Mouse (Mus musculus): ENCODE results near the gene Cntln.
A peak's percentile ranks its signal among the peaks of the same experiment; 100 is the strongest.

Gene Cntln

DNA sequence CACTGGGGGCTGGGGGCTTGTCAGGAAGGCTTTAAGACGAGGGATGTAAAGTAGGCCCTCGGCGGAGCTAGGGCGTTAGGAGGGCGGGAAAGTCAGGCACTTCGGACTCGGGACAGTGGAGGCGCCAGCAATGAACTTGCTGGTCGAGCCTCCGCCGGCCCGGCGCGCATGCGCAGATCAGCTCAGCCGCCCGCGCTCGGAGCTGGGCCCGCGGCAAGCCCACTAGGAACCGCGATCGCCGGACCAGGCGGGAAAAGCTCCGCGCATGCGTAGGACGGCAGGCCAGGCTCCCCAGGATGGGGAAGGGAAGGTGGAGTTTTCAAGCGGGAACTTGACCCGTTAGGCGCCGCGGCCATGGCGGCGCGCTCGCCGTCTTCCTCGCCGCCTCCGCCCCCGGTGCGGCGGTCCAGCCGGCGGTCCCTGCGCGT lies at the start of gene Cntln:
Gene Cntln (plus strand): TSS at position 199 of the 428 bp plus-strand sequence.
- peak; percentile 75 for DNase-seq (ENCODE audit: low read depth, low spot score)

DNA sequence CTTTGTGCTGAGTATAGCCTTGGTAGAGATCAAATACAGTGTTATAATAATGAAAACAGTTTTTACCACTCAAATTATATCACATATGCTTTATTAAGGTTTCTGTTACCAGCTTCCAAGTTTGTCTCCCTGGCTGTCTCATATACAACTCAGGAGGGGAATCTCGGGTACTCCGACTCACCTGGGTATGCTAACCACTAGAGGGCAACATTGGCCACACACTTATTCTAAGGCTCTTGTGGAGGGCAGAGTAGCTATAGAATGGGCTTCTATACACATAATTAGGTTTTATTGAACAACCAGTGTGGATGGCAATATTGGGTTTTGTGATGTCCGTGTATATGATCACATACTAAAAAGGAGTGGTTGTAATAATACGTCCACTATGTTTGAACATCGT lies 47.1 kb upstream of the Cntln start:
- DNase-seq (ENCODE audit: low read depth, low spot score), result peak; percentile 26

DNA sequence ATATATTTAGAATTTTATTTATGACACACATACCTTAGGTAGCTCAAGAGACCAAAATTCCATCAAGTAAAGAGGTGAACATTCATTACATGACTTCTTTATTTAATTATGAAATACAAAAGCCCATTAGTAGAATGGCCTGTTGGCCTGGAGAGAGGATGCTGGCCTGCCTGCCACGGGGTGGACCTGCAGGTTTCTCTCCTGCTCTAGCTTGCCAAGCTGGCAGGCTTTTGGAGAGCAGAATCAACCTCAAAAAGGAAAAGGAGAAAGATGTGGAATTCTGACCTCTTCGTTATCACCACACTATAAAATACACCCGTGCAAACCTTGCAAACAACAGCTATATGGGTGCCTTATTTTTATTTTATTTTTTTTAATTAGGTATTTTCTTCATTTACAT lies 45.6 kb upstream of the Cntln start:
- DNase-seq (ENCODE audit: low read depth, low spot score), result no peak

DNA sequence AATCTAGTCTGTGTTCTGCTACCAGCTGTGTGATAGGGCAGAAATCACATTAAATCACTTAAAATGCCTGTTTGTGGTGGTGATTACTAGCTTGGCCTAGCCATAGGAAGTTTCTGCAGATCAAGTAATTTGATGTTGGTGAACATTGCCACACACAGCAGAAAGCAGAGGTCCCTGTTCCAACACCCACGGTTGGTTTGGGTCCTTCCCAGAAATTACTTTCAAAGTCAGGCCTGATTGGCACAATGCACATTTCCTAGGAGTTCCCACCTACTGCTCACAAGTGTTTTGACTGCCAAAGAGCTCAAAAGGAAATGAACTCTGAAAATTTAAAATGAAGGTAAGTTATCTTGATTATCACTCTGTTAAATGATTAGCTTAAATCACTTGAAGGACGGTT lies 44.6 kb upstream of the Cntln start:
- DNase-seq (ENCODE audit: low read depth, low spot score), result no peak

DNA sequence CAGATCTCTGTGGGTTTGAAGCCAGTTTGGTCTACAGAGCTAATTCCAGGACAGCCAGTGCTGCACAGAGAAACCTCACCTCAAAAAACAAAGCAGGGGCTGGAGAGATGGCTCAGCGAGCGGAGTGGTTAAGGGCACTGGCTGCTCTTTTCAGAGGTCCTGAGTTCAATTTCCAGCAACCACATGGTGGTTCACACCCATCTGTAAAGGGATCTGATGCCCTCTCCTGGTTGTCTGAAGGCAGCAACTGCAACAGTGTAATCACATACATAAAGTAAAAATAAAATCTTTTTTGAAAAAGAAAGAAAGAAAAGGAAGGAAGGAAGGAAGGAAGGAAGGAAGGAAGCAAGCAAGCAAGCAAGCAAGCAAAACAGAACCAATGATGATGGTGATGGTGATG lies 26.5 kb upstream of the Cntln start:
- DNase-seq (ENCODE audit: low read depth, low spot score), result no peak

DNA sequence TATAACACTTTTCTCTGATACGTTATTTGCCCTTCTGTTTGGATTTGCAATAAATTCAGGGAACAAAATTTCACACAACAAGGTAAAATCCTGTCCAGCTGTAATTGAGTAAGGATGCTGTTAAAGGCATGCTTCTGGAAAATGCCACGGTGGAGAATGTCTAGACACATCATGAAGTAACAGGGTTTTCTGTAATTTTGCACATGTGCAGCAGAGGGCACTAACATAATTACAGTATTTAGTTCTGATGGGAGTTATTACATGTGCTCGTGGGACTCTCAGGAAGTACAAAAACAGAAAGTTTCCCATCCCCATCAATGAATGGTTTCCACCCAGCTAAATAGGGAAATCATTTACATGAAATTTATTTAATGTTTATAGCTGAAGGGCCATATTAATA lies 7.8 kb upstream of the Cntln start:
- DNase-seq (ENCODE audit: low read depth, low spot score), result no peak

DNA sequence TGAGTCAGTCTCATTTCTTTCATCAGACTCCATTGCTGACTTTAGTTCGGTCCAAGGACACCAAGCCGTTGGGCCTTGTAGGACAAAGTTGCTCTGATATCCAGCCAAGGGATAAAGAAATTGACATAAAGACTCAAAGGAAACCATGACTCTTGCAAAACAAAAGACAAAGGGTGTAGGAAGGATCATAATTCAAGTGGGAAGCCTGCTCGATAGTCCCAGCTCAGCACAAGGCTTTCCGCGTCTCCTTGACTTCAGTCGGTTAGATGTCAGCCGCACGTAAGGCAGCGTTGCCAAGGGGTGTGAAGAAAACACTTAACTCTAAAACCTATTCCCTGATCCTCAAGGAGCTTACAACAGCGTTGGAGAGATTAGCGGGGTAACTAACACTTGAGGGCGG lies 463 bp upstream of the Cntln start:
- no peak for DNase-seq (ENCODE audit: low read depth, low spot score)

DNA sequence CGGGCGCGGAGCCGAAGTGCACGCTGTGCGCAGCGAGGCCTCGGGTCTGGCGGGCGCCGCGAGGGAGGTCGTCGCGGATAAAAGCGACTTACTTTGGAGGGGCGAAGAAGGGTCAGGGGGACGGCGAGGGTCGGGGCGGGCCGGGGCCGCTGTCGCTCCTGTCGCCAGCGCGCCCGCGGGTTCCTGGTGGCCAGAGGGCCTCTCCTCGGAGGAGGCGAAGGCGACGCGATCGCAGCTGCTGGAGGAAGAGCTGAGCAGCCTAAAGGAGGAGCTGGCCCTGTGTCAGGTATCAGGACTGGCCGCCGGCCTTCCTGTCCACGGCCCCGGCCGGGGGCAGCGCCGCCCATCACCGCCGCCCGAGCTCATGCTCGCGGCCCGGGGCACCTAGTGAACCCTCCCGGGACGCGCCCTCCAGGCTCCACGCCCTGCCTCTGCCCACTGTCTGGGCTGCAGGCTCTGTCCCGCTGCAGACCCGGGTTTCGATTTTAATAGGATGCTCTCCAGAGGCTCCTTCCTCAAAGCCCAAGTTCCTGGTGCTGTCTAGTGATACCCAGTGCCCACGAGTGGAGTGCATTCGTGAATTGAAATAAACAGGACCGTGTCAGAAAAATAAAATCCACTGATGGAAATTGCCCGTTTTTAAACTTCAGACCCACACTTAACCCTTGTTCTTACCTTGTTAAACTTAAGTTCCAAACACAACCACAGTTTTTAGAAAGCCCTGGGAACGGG lies 596 bp downstream of the Cntln start:
- DNase-seq (ENCODE audit: low read depth, low spot score), result no peak

DNA sequence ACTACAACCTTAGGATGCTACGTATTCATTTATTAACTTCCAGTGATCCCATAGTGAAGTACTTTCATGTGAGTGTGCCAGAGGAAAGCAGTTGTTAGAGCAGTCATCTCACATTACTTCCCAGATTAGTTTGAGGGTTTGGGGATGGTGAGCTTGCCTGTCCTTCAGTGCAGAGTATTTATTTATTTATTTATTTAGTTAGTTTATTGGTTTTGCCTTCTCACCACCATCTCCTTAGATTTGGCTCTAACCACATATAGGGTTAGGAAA lies 1.1 kb downstream of the Cntln start:
- no peak for DNase-seq (ENCODE audit: low read depth, low spot score)

DNA sequence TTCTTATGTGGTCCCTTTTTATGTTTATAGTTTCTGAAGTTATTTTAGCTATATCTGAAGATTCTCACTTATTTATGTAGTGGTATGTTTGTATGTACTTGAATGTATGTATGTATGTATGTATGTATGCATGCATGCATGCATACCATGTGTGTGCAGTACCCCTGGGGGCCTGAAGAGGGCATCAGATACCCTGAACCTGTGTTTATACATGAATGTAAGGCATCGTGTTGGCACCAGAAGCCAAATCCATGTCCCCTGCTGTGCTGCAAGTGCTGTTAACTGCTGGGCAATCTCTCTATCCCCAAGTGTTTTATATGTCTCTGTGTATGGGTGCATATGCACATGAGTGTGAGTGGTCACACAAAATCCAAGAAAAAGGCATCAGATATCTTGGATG lies 34.3 kb downstream of the Cntln start:
- DNase-seq (ENCODE audit: low read depth, low spot score), result no peak

DNA sequence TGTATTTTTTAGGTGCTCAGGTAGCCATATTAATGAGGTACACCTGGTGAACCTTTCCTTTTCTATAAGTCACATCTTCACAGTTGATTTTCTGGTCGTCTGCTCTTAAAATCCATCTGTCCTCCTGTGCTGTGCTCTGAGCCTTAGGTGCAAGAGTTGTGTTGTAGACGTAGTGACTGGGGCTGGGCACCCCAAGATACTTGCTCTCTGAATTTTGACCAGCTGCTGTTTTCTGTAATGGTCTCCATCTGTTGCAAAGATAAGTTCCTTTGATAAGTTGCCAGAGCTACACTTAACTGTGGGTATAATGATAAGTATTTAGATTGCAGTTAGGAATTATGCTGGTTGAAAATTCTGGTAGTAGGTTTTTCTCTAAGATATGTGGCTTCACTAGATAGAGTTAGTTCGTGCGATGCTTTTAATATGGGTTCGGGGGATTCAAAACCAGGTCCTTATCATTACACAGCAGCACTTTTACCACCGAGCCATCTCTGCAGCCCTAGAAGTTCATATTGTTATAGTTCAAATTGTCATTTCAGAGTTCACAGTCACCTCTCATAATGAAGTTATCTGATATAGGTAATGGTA lies 50.3 kb downstream of the Cntln start:
- no peak for DNase-seq (ENCODE audit: low read depth, low spot score)

DNA sequence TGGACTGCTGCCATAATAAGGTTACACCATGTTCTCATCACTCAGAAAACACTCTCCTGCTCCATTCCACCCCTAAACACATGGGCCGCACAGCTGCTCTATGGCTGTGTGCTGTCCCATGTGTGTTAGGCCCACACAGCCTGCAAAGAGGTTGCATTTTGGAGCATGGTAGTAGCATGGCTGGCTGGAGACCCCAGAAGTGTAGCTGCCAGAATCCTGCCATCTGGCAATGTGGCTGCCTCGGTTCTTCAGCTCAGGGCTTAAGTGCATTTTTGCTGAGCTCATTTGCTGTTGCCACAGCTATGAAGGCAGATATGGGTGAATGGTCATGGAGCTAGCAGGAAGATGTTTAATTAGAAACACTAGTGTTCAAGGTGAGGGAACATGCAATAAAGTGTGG lies 58.0 kb downstream of the Cntln start:
- no peak for DNase-seq (ENCODE audit: low read depth, low spot score)

DNA sequence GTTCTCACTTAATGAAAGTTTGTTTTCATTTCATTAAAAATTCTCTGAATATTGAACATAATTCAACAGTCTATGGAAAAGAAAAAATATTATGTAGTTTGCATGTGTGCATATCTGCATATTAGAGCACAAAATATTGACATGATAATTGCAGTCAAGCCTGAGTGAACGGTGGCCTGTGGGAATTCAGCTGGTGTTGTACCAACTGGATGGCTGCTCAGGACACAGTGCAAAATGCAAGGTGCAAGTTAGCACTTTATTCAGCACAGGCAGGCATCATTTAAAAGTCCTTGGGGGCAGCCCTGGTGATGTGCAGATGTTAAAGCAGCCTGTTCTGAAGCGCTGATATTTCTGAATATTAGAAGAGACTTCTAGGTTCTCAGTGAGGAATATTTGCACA lies 58.5 kb downstream of the Cntln start:
- no peak for DNase-seq (ENCODE audit: low read depth, low spot score)

DNA sequence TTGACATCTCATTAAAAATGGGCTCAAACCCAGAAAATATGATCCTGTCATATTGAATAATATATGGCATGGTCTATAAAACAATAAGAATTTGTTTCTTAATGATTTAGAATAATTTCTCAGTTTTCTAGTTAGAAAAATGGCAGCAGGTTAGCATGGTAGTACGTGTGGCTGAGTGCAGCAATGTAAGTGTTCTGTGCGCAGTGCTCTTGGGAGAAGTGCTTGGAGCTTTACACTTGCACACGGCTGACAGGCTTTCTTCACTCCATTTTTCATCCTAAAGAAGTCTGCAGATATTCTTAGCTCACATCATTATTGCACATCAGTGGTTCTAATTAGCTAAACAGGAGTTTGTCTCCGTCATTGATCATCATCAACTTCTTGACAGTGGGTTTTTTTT lies 60.0 kb downstream of the Cntln start:
- no peak for DNase-seq (ENCODE audit: low read depth, low spot score)

DNA sequence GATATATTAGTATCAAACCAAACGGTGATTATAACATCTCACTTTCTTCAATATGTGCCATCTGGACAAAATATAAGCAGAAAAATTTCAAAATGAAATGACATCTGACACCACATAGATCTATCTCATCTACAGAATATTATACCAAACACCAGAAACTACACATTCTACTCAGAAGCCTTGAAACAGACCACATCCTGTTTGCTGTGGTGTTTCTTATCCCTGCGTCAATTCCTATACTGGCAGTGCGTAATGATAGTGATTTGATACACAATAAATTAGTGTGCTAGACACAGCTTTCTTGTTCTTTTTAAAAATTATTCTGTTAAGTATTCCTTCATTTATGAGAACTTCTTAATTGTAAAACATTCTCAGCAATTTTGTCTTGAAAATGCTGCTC lies 62.3 kb downstream of the Cntln start:
- no peak for DNase-seq (ENCODE audit: low read depth, low spot score)

DNA sequence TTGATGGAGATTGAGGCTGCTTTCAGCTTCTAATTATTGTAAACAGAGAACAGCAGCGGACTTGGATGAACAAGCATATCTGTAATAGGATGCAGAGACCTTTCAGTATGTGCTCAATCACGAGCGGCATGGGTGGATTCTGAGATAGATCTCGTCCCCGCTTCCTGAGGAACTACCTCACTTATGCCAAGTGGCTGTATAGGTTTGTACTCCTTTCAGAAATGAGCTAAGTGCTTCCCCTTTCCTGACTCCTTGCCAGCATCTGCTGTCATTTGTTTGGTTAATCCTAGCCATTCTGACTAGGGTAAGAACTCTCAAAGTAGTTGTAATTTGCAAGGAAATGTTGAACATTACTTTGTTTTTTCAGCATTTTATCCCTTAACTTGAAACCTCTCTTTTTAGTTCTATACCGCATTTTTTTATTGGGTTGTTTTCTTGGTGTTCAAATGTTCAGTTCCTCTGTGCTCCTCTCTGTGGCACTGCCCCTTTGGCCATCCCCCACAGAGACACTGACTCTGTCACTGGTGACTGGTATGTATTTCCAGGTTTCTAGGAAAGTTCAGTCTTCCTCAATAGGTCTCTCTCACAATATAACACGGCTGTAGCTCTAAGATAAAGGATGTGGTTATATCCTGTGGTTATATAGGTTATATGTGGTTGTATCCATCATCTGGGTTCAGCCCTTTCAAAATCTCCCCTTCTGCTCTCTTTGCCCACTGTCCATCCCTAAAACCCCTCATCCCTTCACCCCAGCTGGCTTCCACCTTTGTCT lies 93.0 kb downstream of the Cntln start:
- no peak for DNase-seq (ENCODE audit: low read depth, low spot score)

DNA sequence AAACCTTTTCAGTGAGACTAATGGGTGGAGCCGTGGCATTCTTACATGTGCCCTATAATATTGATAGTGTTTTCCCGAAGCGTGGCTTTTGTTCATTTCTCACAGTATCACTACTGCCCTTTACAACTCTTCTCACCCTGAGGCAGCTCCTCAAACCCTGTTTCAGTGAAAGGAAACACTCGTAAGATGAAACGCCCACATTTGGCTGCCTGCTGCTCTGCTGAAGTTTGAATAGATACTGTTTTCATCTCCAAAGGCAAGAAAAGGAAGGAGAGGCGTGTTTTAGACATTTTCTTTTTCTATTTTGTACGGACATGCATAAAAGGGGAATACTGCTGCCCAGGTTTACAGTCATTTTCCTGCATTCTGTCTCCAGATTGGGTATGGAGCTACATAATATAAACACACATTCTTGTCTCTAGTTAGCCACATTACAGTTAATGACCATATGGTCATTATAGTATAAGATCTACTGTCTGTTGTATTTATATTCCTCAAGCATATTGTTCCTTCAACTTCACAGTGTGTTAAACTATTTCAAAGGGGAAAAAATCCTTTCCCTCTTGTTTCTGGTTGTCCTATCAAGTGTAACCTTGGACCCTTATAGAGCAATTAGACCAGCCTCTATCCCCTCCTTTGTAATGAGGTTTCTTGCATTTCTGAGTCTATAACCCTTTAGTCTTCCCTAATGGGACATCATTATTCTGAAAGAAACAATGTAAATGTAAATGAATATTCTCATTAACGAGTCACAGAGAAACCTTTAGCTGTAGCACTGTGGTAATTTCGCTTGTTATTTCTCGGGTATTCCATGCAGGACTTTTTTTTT lies 111.6 kb downstream of the Cntln start:
- no peak for DNase-seq (ENCODE audit: low read depth, low spot score)

DNA sequence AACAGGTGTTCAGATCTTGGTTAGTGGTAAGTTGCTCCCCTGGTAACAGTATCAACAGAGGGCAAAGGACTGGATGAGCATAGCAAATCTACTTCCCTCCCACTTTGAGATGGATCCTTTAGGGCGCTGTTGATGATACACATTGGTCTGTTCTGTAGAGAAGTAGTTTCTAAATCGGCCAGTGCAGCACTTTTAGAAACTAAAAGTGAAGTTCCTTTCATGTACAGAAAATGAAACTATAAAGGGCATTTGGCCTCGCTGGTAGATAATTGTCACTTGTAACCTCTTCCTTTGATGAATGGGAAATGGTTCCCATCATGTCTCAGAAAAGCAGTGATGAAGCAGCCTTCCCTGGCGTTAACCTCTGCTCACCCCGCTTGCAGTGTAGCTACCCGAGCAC lies 121.5 kb downstream of the Cntln start:
- no peak for DNase-seq (ENCODE audit: low read depth, low spot score)

DNA sequence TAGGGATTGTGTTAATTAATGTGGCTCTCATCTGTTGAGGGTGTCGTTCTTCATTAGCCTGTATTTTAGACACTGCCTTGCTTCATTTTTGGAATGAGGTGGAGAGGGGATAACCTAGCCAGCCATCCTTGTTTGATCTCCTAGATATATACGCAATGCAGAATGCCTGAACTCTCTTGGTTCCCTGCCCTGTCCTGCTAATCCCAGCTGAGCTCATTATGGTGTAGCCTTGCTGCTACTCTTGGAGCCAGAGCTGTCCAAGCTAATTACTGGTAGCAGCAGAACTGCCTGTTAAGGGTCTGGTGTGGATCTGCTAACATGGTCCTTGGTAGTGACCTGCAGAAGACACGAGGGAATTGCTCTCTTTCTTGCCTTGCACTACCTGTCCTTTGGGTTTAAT lies 122.7 kb downstream of the Cntln start:
- no peak for DNase-seq (ENCODE audit: low read depth, low spot score)

DNA sequence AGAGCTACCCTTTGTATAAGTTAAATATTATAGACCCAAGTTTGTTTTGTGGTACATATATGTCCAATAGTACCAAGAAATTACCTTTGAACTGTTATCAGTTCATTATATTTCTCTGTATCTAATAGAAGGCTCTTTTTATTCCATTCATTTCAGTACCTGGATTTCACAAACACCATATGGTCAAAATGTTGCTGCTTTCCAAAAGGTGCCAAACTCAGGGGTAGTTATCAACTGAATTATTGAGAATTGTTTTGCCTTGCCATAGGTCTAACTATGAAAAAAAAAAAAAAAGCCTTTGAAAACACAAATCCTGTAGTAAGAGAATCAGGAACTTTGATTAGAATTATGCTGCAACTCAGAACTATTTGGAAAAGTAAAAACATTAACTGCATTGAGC lies 126.7 kb downstream of the Cntln start:
- DNase-seq (ENCODE audit: low read depth, low spot score), result no peak

DNA sequence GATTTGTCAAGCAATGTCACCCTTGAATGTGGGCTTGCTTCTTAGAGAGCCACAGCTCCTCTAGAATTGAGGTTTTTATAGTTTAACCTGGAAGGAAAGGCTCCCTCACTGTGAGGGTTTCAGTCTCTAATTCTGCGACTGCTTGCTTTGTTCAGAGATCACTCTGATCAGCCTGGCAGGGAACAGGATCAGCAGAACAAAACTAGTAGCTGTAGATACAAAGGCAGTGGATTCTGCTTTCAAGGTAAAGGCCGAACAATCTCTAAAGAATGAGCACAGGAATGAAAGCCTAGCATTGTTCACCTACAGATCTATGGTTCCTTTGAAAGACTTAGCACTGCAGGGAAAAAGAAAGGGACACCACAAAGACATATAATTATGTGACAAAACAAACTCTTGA lies 161.6 kb downstream of the Cntln start:
- no peak for DNase-seq (ENCODE audit: low read depth, low spot score)

DNA sequence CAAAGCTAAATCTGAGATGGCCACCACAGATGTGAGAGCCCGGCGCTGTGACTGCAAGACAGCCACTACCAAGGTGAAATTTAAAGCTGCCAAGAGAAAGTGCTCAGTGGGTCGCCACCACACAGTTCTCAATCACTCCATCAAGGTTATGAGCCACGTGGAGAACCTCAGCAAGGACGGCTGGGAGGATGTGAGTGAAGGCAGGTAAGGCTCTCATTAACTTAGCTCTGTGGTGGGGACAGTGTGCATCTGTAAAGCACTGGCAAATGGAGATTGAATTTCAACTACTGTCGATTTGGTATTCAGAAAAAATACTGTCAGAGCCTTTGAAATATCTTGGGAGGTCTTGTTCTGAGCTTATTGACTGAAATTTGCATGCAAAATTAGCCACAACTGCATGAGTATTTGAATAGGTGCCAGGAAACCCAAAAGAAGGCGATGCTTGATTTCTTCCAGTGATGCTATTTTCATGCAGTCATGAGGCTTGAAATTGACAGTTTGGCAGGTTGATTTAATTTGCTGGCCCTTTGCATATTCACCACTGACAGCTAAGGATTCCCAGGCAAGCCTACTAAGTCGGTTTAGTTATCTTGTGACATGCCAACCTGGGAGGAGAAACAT lies 165.9 kb downstream of the Cntln start:
- no peak for DNase-seq (ENCODE audit: low read depth, low spot score)

Measured in WW6 (cell line).